Mouse (Mus musculus): Measurements from ENCODE around the gene Gstm2. TPM values are rescaled to one million over a fixed set of nuclear protein-coding genes. Genes with fewer than 3 reads are reported as not detected.
"Not testable (repeated sequence)": the region's sequence is repeated elsewhere in the genome, so short reads cannot be mapped to it uniquely, and the experiment has no call there.

The Gstm2 gene
- polyA plus RNA-seq, 1 experiment from 2014 or later, result 11.7 TPM

DNA sequence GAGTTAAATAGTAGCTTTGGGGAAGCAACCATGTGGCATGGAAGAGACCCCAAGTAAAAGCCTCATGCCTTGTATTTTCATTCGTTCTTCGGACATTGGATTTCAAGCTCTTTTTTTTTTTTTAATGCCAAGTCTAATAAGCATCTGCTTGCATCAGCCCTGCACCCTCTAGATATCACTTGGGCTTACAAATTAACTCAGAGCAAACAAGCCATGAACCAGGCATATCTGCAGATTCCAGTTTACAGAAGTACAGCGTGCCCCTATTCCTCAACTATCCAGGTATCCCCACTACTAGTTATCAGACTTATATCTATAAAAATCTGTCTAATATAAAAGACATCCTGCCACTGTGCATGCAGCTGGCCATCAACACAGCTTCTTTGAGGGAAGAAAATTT is 14.2 kb downstream of the Gstm2 start:
- no peak for TF ChIP-seq CTCF (IDR thresholded peaks at IDR 0.05)
- DNase-seq (ENCODE audit: low read depth, low spot score), result no peak
- no peak for ATAC-seq
- in situ Hi-C loops (cut with MboI; ENCODE audit: low pct_unique_long_range_greater_than_20kb), result no loop called here
- H3K27me3 ChIP-seq, result no peaks in the 10 kb centered on the region
- CTCF ChIA-PET, result interaction anchor here (0.7 to 1.8 kb wide), 3 partner anchors 9 to 15 kb away, joined by 3 to 5 read pairs (median 3); partner anchors contain the start of gene Gstm2
- POLR2A ChIA-PET, result interaction anchor here (0.6 kb wide), 1 partner anchor 18 kb away, joined by 3 read pairs; no protein-coding TSS in a partner anchor

DNA sequence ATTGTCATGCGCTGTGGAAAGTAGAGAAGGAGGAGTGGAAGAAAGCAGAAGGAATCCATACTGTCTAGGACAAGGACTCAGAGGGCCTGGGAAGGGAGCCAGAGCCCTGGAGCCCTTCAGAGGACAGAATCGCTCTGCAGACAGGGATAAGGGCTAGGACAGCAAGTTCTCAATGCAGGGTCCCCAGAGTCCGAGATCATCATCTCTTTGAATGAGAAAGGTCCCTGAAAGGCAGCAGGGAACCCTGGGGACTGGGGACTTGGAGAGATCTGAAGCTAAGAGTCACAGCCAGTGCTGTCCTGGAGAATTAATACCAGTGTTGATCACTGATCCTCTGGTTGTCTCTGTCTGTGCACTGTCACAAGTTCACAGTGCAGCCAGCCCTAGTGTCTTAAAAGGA is 15.2 kb downstream of the Gstm2 start:
- H3K27me3 ChIP-seq; POLR2A ChIA-PET; ATAC-seq; in situ Hi-C loops (cut with MboI; ENCODE audit: low pct_unique_long_range_greater_than_20kb); DNase-seq (ENCODE audit: low read depth, low spot score); CTCF ChIA-PET: not testable (repeated sequence)

DNA sequence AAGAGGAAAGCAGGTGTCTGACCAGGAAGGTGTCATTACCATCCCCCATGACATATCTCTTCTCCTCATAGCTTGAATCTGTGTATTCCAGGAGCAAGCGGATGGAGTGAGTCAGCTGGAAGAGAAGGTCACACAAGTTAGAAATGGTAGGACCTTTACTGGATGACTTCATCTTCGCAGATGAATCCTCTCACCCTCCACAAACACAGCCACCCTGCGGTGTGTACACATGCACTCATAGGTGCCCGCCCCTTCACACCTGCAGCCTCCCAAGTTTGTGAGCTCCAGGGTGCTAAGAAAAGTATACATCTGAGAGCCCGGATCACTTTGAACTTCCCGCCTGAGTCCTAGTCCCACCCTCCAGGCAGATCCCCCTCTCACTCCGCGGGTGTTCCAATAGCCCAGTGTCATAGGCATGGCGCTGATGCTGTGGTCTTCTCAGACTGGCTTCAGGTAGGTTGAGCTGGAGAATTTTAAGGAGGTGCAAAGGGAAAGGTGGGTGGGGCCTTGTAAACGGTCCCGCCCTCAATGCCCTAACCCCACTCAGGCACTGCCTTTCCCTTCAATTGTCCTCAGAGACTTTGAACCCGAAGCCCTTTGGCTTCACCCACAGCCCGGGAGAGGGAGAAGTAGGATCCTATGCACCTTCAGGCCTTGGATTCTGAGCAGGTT is 17.4 kb downstream of the Gstm2 start, which contains the start of gene Gstm3:
TSS of gene Gstm3 (minus strand) at position 560 of the 672 bp plus-strand sequence.
- POLR2A ChIA-PET, result interaction anchor here (0.8 kb wide), 1 partner anchor 47 kb away, joined by 3 read pairs; no protein-coding TSS in a partner anchor
- in situ Hi-C loops (cut with MboI; ENCODE audit: low pct_unique_long_range_greater_than_20kb), result no loop called here
- DNase-seq (ENCODE audit: low read depth, low spot score) (no peak), ATAC-seq (peak; percentile 2)
- CTCF ChIA-PET, result interaction anchor here (1.0 to 1.3 kb wide), 4 partner anchors 14 to 44 kb away, joined by 3 to 6 read pairs (median 3); partner anchors contain the start of gene Gstm2
- no peak for TF ChIP-seq CTCF (IDR thresholded peaks at IDR 0.05)
- no peaks in the 10 kb centered on the region for H3K27me3 ChIP-seq

DNA sequence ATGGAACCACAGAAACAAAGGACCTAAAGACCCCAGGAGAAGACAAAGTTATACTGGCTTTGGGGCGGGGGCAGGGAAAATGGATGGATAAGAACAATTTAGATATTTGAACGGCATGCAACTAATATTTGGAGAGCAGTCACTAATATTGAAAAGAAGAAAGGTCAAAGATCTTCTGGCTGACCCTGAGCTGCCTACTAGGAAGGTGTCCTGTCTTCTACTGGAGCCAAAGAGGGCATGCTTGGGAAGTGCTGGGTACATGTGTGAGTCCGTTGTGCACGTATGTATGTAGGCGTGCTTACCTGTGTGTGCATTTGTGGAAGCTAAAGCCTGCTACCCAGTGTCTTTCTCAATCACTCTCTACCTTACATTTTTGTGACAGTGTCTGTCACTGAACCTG is 19.6 kb downstream of the Gstm2 start:
- ChIA-PET CTCF (no interaction called here), POLR2A (interaction anchor here (1.1 to 1.2 kb wide), 2 partner anchors 38 to 48 kb away, joined by 3 read pairs; no protein-coding TSS in a partner anchor)
- ATAC-seq, result no peak
- in situ Hi-C loops (cut with MboI; ENCODE audit: low pct_unique_long_range_greater_than_20kb), result no loop called here
- TF ChIP-seq CTCF (IDR thresholded peaks at IDR 0.05), result no peak
- H3K27me3 ChIP-seq, result no peaks in the 10 kb centered on the region
- DNase-seq (ENCODE audit: low read depth, low spot score), result no peak

DNA sequence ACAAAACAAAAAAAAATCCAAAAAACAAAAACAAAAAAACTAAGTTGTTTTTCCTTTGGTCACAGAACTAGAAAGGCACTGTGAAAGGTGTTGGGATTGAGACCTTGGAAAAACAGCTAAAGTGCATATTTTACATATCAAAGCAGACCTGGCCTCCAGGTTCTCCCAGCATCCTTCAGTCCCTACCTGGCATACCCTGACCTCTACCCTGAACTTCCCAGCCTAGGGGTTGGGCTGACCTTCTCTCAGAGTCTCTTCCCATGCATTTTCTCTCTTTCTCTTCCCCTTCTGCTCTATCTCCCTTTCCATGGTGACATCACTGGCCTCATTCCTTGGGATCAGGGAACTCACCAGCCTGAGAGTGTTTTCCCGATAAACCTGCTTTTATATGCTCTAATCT is 20.7 kb downstream of the Gstm2 start:
- in situ Hi-C loops (cut with MboI; ENCODE audit: low pct_unique_long_range_greater_than_20kb), result no loop called here
- ATAC-seq (no peak), DNase-seq (ENCODE audit: low read depth, low spot score) (no peak)
- ChIA-PET CTCF (interaction anchor here (2.9 kb wide), 1 partner anchor 26 kb away, joined by 11 read pairs; no protein-coding TSS in a partner anchor), POLR2A (interaction anchor here (1.2 kb wide), 1 partner anchor 40 kb away, joined by 3 read pairs; no protein-coding TSS in a partner anchor)
- no peaks in the 10 kb centered on the region for H3K27me3 ChIP-seq
- no peak for TF ChIP-seq CTCF (IDR thresholded peaks at IDR 0.05)

DNA sequence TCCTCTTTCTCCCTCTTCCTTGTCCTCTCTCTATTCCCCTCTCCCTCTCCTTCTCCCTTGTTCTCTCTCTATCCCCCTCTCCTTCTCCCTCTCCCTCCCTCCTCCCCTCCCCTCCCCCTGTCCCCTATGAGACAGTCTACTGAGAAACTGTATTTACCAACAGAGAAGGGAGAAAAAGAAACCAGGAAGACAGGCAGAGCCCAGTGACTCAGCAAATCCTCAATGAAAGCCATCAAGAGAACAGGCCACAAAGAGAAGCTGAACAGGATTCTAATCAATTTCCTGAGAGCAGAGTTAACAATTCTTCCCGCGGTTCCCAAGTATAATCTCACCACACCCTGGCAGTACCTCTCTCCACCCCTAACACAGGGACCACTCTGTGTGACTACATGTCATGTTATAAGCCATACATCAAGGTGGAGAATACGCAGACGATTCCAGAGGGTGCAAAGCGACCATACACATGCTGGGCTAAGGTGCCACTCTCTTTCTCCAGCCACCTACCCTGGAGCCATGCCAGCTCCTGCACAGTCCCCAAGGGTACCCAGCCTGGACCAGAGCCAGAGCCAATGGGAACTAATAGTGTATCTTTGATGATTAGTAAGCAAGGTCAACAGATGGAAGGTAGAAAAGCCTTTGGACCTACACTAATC is 21.5 kb downstream of the Gstm2 start:
- ChIA-PET POLR2A (interaction anchor here (0.9 to 1.1 kb wide), 2 partner anchors 11 to 48 kb away, joined by 3 to 5 read pairs; no protein-coding TSS in a partner anchor), CTCF (interaction anchor here (1.0 to 2.9 kb wide), 3 partner anchors 25 to 47 kb away, joined by 3 to 11 read pairs (median 5); no protein-coding TSS in a partner anchor)
- TF ChIP-seq CTCF (IDR thresholded peaks at IDR 0.05), result no peak
- H3K27me3 ChIP-seq, result no peaks in the 10 kb centered on the region
- ATAC-seq, result no peak
- no peak for DNase-seq (ENCODE audit: low read depth, low spot score)
- in situ Hi-C loops (cut with MboI; ENCODE audit: low pct_unique_long_range_greater_than_20kb), result no loop called here

DNA sequence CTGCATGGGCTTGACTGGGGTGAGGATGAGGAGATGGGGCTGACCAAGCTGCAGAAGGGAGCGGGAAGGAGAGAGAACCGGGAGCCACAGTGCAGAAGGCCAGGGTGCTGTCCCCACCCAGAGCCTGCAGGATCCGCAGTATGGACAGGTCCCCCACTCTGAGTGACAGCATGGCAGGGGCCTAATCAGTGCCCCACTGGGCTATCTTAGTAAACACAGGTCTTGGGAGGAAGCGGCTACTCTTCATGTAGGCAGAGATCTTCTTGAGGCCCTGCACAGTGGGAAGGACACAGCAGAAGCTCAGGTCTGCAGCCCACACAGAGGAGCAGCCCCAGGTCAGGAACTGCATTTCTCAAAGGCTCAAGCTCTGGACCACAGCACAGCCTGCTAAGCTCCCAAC is 22.2 kb downstream of the Gstm2 start:
- no peaks in the 10 kb centered on the region for H3K27me3 ChIP-seq
- ChIA-PET CTCF (interaction anchor here (1.0 to 2.9 kb wide), 7 partner anchors 10 to 100 kb away, joined by 3 to 11 read pairs (median 4); partner anchors contain the start of gene Gstm2), POLR2A (interaction anchor here (0.9 to 1.1 kb wide), 2 partner anchors 10 to 49 kb away, joined by 3 to 5 read pairs; no protein-coding TSS in a partner anchor)
- no peak for DNase-seq (ENCODE audit: low read depth, low spot score)
- no peak for TF ChIP-seq CTCF (IDR thresholded peaks at IDR 0.05)
- in situ Hi-C loops (cut with MboI; ENCODE audit: low pct_unique_long_range_greater_than_20kb), result no loop called here
- no peak for ATAC-seq

DNA sequence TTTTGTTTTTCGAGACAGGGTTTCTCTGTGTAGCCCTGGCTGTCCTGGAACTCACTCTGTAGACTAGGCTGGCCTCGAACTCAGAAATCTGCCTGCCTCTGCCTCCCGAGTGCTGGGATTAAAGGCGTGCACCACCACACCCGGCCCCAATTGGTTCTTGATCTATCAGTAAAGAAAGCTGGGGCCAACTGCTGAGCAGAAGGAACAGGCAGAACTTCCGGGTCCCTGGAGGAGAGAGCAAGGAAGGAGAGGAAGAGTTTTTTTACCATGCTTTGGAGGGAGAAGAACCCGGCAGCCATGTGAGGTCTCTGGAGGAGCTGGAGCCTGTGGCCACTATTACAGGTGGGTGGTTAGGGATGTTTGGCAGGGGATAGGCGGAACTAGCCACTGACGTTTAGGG is 31.0 kb downstream of the Gstm2 start:
- H3K27me3 ChIP-seq; ATAC-seq; DNase-seq (ENCODE audit: low read depth, low spot score); in situ Hi-C loops (cut with MboI; ENCODE audit: low pct_unique_long_range_greater_than_20kb): not testable (repeated sequence)
- ChIA-PET POLR2A (interaction anchor here (0.7 kb wide), 1 partner anchor 20 kb away, joined by 3 read pairs; no protein-coding TSS in a partner anchor), CTCF (interaction anchor here (1.7 to 3.8 kb wide), 7 partner anchors 8 to 191 kb away, joined by 6 to 23 read pairs (median 8); partner anchors contain the start of genes Gnai3, Gstm1 and Gstm6)

DNA sequence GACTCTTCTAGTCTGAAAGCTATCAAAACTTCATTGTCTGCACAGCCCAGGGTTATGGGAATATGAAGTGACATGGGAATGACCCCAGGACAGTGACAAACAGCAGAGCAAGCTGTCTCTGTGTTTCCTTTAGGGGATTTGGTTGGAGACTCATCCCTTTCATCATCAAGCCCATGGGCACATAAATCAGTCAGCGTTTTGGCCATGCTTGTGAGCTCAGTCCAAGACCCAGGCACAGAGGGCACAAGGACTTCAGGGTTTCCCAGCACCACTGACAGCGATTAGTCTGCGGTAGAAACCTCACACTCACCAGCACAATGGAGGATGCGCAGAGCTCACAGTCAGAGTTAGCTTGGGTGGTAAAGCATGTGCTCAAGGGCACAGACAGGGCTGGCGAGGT is 32.3 kb downstream of the Gstm2 start:
- ChIA-PET CTCF (interaction anchor here (0.7 to 3.8 kb wide), 16 partner anchors 9 to 193 kb away, joined by 3 to 23 read pairs (median 6); partner anchors contain the start of genes Gnai3, Gstm1, Gstm2 and Gstm6), POLR2A (interaction anchor here (0.5 to 2.4 kb wide), 5 partner anchors 10 to 163 kb away, joined by 3 to 6 read pairs (median 4); partner anchors contain the start of gene Gstm1)
- in situ Hi-C loops (cut with MboI; ENCODE audit: low pct_unique_long_range_greater_than_20kb), result loop anchor here (5.0 kb wide), 1 partner anchor 63 kb away; the partner anchor contains the start of gene Gstm1
- no peak for TF ChIP-seq CTCF (IDR thresholded peaks at IDR 0.05)
- peak; percentile 13 for ATAC-seq
- H3K27me3 ChIP-seq, result no peaks in the 10 kb centered on the region
- no peak for DNase-seq (ENCODE audit: low read depth, low spot score)

DNA sequence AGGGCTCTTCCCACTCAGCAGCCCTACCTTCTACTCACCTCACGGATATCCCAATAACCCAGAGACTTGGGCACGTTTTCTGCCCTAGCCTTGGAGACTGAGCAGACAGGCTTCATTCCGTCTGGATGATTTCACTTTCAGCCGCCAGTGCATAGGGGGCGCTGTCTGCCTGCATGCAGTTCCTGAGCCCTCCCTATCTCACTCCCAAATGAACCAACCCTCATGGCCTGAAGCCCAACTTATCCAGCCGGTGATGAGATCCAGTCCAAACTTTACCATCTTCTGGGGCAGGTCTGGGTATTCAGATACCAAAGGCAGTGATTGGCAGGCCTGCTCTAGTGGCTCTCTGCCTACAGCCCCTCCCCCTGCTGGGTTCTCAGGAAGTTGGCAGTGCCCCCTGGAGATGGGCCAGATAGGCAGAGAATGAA is 32.9 kb downstream of the Gstm2 start:
- ChIA-PET POLR2A (interaction anchor here (1.3 to 2.4 kb wide), 2 partner anchors 14 to 64 kb away, joined by 3 to 6 read pairs; partner anchors contain the start of gene Gstm1), CTCF (interaction anchor here (0.6 to 3.8 kb wide), 20 partner anchors 11 to 193 kb away, joined by 3 to 23 read pairs (median 4); partner anchors contain the start of genes Gnai3, Gstm1, Gstm2 and Gstm6)
- in situ Hi-C loops (cut with MboI; ENCODE audit: low pct_unique_long_range_greater_than_20kb), result loop anchor here (5.0 kb wide), 1 partner anchor 64 kb away; the partner anchor contains the start of gene Gstm1
- H3K27me3 ChIP-seq, result no peaks in the 10 kb centered on the region
- ATAC-seq (peak; percentile 71), DNase-seq (ENCODE audit: low read depth, low spot score) (peak; percentile 44)
- peak; percentile 97 for TF ChIP-seq CTCF (IDR thresholded peaks at IDR 0.05)
